Mouse (Mus musculus) erythroblast, embryonic 14.5 days (primary cell): ENCODE measurements around the gene Ndc1.

Source experiments
- GATA1 ChIP-seq: IDR thresholded peaks from 2 replicates; pipeline ENCODE4 v1.6.1; 2012; ENCODE audit warnings: low read length, inconsistent platforms, mixed read lengths
- TAL1 ChIP-seq: IDR thresholded peaks from 3 replicates; pipeline ENCODE4 v1.6.1; 2012; ENCODE audit warnings: low read length, inconsistent platforms, mixed read lengths

DNA sequence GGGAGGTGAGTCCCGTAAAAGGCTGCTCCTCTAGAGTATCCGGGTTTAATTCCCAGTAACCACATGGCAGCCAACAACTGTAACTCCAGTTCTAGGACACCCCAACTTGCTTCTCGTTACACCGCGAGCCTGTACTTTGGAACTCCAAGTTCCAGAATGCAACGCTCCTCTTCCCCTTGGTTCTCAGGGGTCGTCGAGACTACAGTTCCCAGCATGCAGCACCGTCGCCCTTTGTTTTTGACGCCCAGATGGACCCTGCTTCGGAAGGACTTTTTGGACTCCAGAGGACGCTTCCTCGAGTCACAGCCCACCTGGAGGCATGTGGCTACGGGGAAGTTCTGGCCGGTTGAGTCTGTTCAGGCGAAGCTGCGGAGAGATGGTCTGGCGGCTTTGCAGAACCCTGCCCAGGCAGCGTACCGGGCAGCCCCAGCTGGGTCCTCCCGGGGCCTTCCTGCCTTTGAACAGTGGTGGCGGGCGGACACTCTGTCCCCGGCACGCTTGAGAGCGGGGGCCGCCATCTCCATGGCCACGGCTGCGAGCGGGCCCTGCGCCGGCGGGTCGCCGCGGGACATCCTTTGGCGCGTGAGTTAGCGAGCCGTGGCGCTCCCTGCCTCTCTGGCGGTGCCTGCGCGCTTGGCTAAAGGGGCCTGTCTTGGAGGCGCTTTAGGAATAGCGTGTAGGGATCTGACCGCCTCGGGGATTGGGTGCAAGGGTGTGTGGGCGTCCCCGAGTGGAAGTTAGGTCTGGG, at the start of gene Ndc1:
- TF ChIP-seq GATA1 = no peak
- no peak for TF ChIP-seq TAL1
